Mouse (Mus musculus) heart, adult 2 months (tissue): ENCODE data around the gene Mapk9.

Source experiments
- CTCF ChIP-seq: fragments of 200-600 bp; IDR thresholded peaks from 2 replicates; pipeline ENCODE4 v1.8.1; 2022; ENCODE audit warnings: antibody characterized with exemption, mild to moderate bottlenecking, moderate library complexity
- EP300 ChIP-seq: fragments of 200-500 bp; IDR thresholded peaks from 2 replicates; pipeline ENCODE4 v1.6.1; 2011; ENCODE audit warnings: low read depth, low read length, control low read depth; ENCODE audit not compliant: insufficient read depth
- POLR2A ChIP-seq: fragments of 200-500 bp; IDR thresholded peaks from 2 replicates; pipeline ENCODE4 v1.6.1; 2011; ENCODE audit warnings: mild to moderate bottlenecking, low read depth, low read length, control low read depth; ENCODE audit not compliant: insufficient read depth

DNA sequence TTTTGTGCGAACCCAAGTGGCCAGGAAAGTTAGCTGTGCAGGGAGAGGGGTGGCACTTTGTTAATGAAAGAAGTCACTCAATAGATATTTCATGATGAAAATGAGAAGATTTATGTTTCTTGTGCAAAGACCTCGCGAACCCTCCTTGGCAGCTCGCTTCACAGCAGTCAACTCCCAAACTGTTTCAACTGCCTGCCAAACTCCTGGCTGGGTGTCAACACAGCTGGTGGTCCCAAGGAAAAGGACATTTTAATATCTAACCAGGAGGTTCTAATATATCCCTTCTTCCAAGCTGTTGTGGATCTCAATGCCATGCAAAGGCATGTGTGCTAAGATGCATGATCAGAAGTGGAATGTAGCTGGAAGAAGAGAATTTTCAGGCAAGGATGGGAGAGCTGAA lies 45.0 kb upstream of the Mapk9 start:
- TF ChIP-seq CTCF (no peak), POLR2A (no peak), EP300 (no peak)
